ENCODE assay signal across 8 mouse cellular contexts in the genomic region with DNA sequence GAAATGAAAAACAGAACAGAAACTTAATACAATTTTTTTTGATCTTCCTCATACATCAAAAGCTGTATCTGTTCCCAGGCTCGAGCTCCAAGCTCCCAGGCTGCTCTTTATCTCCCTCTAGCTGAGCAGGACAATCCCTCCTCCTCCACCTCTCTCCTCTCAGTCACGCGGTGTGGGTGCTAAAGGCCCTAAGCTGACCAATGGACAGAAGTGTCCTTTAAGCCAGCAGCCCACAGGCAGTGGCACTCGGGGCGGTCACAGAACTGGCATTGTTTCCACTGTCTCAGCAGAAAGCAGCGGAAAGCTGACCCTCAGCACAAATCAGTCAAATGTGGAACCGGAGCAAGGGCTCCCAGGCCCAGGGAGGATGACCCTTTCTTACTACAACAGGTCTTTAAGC. TPM values are rescaled to one million over a fixed set of nuclear protein-coding genes. Genes with fewer than 3 reads are reported as not detected.
DNase-seq lines count a peak whose midpoint lies in the region; ATAC-seq and TF ChIP-seq lines count a peak whose summit lies in the region.

No protein-coding gene starts in this region.

- H3K4me2 ChIP-seq in embryonic facial prominence, embryonic 13.5 days = no peak overlapping the region

- no peak for ATAC-seq in embryonic facial prominence, embryonic 13.5 days (ENCODE audit: insufficient number of reproducible peaks, insufficient read depth, low FRiP score, low TSS enrichment, low read depth)

- no peaks in the 10 kb centered on the region for H3K9me3 ChIP-seq in embryonic facial prominence, embryonic 13.5 days
- H3K9me3 ChIP-seq in embryonic facial prominence, embryonic 10.5 days = no peaks in the 10 kb centered on the region
- no peaks in the 10 kb centered on the region for H3K9me3 ChIP-seq in E14TG2a.4 (ENCODE audit: low read length)

- H3K27me3 ChIP-seq in embryonic facial prominence, embryonic 13.5 days = no peaks in the 10 kb centered on the region
- H3K27me3 ChIP-seq in embryonic facial prominence, embryonic 10.5 days (replicated peaks; ENCODE audit: low read depth, poor library complexity, severe bottlenecking) = no peaks in the 10 kb centered on the region
- H3K27me3 ChIP-seq in E14TG2a.4 (ENCODE audit: insufficient read depth, low read length) = no peaks in the 10 kb centered on the region

- intact Hi-C loops in heart, postnatal 14 days (cut with DNase I) = no loop called here

- H3K36me3 ChIP-seq in embryonic facial prominence, embryonic 13.5 days = peaks cover 61% of the 10 kb centered on the region
- peaks cover 70% of the 10 kb centered on the region for H3K36me3 ChIP-seq in embryonic facial prominence, embryonic 10.5 days (replicated peaks)
- peaks cover 56% of the 10 kb centered on the region for H3K36me3 ChIP-seq in E14TG2a.4 (ENCODE audit: insufficient read depth, low read length)

- WGBS in embryonic facial prominence, embryonic 13.5 days = 52% methylated on average over 7 of the region's 7 CpGs
- 47% methylated on average over 7 of the region's 7 CpGs for WGBS in embryonic facial prominence, embryonic 10.5 days

- no peak overlapping the region for H3K27ac ChIP-seq in embryonic facial prominence, embryonic 13.5 days
- no peak overlapping the region for H3K27ac ChIP-seq in embryonic facial prominence, embryonic 10.5 days (replicated peaks)

- no peaks in the 10 kb centered on the region for H3K4me1 ChIP-seq in embryonic facial prominence, embryonic 13.5 days
- H3K4me1 ChIP-seq in embryonic facial prominence, embryonic 10.5 days = no peaks in the 10 kb centered on the region
- peaks cover 73% of the 10 kb centered on the region for H3K4me1 ChIP-seq in E14TG2a.4 (replicated peaks; ENCODE audit: low read depth, low read length)

- no peak for TF ChIP-seq CTCF in E14TG2a.4 (conservative IDR thresholded peaks at IDR 0.05; ENCODE audit: low read length)

- no peak for DNase-seq in embryonic facial prominence, embryonic 10.5 days (ENCODE audit: low spot score)
- peak; percentile 28 for DNase-seq in heart, postnatal 14 days
- DNase-seq in left cerebral cortex, adult 18-20 months (ENCODE audit: low spot score in 2 of 2) = peak; percentile 16 to 21
- no peak for DNase-seq in T-cell, adult 2 months (ENCODE audit: low spot score)
- DNase-seq in thymus, postnatal 4 days = no peak
- DNase-seq in spleen, postnatal 14 days (ENCODE audit: low spot score in 2 of 2) = no peak

- no peak overlapping the region for H3K4me3 ChIP-seq in embryonic facial prominence, embryonic 13.5 days
- no peak overlapping the region for H3K4me3 ChIP-seq in embryonic facial prominence, embryonic 10.5 days
- peak overlapping the region; percentile 55; the same call in 1 of the 2 replicates for H3K4me3 ChIP-seq in E14TG2a.4 (replicated peaks; ENCODE audit: low read length)

- 0 out of 2 replicates have a peak overlapping the region, but pooled peaks have one; percentile 7 for H3K9ac ChIP-seq in embryonic facial prominence, embryonic 13.5 days

RNA-seq across cellular contexts. Expression of a gene that starts 15.5 kb away (rescaled TPM):
- 1.3 and 2.1 TPM in 2 replicates for polyA plus RNA-seq in embryonic facial prominence, embryonic 13.5 days (2015; fragmentation: Nextera tagmentation; extraction: Ambion mirVana)
- polyA plus RNA-seq in embryonic facial prominence, embryonic 10.5 days (2016; fragmentation: Nextera tagmentation; extraction: Ambion mirVana) = 1.1 and 2.0 TPM in 2 replicates
- total RNA-seq in heart, postnatal 14 days (2021) = 1 to 10 TPM in 1 of 2 experiments, under 1 TPM in 1; 1.00 to 2.1 TPM
- under 1 TPM in 1 of 2 experiments, not detected in 1; 0.79 TPM for total RNA-seq in left cerebral cortex, adult 18-20 months (2021)

RNA-seq across cellular contexts. Expression of a gene that starts 21.2 kb away (rescaled TPM):
- 249 and 258 TPM in 2 replicates for polyA plus RNA-seq in embryonic facial prominence, embryonic 13.5 days (2015; fragmentation: Nextera tagmentation; extraction: Ambion mirVana)
- polyA plus RNA-seq in embryonic facial prominence, embryonic 10.5 days (2016; fragmentation: Nextera tagmentation; extraction: Ambion mirVana) = 260 and 264 TPM in 2 replicates
- total RNA-seq in heart, postnatal 14 days (2021) = 1,000 to 10,000 TPM; 1,008 to 1,038 TPM
- 100 to 1,000 TPM; 195 to 207 TPM for total RNA-seq in left cerebral cortex, adult 18-20 months (2021)

RNA-seq across cellular contexts. Expression of a gene that starts 21.3 kb away (rescaled TPM):
- polyA plus RNA-seq in embryonic facial prominence, embryonic 13.5 days (2015; fragmentation: Nextera tagmentation; extraction: Ambion mirVana) = 7.7 and 9.4 TPM in 2 replicates
- polyA plus RNA-seq in embryonic facial prominence, embryonic 10.5 days (2016; fragmentation: Nextera tagmentation; extraction: Ambion mirVana) = 0.48 and 0.91 TPM in 2 replicates
- total RNA-seq in heart, postnatal 14 days (2021) = 10 to 100 TPM in 1 of 2 experiments, not detected in 1; 18.9 TPM
- not detected for total RNA-seq in left cerebral cortex, adult 18-20 months (2021)

Comparison
In these comparisons a context has a peak if more than half of its experiments do, and no peak if none do; other contexts are left out.
1. DNase-seq: peak in heart, postnatal 14 days (2 of 2) and left cerebral cortex, adult 18-20 months (2 of 2); none in embryonic facial prominence, embryonic 10.5 days (single experiment), T-cell, adult 2 months (single experiment), thymus, postnatal 4 days (single experiment) and spleen, postnatal 14 days (0 of 2).
2. RNA of a gene that starts 21.2 kb away (total RNA-seq): 1,008 to 1,038 TPM in heart, postnatal 14 days; 195 to 207 TPM in left cerebral cortex, adult 18-20 months; every median in the first group is over 4 times any median in the second.